ENCODE assay signal across 8 mouse cellular contexts in the genomic region with DNA sequence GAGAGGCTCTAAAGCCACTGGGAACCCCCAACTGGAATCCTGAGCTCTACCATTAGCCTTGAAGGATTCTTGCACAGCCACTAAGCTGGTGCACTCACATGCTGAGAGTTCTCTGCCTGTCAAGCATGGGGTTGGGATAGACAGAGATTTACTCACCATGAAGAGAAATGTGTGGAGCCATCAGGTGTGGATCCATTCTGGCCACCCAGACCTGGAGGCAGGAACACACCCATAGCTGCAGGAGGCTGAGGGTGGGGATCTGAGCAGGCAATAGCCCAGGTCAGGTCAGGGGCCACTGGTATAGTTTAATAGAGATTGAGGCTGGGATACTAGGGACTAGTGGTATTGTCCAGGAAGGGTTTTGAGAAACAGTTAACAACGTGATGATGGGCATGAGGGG. TPM values are rescaled to one million over a fixed set of nuclear protein-coding genes. Genes with fewer than 3 reads are reported as not detected.
DNase-seq lines count a peak whose midpoint lies in the region; ATAC-seq and TF ChIP-seq lines count a peak whose summit lies in the region.

No protein-coding gene starts in this region.

- no peak for TF ChIP-seq CTCF in cerebellum, adult 2 months (IDR thresholded peaks at IDR 0.05; ENCODE audit: borderline replicate concordance, insufficient read depth, low read depth, low read length)
- no peak for TF ChIP-seq CTCF in E14TG2a.4 (conservative IDR thresholded peaks at IDR 0.05; ENCODE audit: low read length)
- no peak for TF ChIP-seq CTCF in forebrain, postnatal 0 days (IDR thresholded peaks at IDR 0.05; ENCODE audit: low read depth)
- no peak for TF ChIP-seq CTCF in midbrain, postnatal 0 days (IDR thresholded peaks at IDR 0.05)

- peak overlapping the region; percentile 81 for H3K4me2 ChIP-seq in forebrain, postnatal 0 days (ENCODE audit: low read depth)
- peak overlapping the region; percentile 83 for H3K4me2 ChIP-seq in limb, embryonic 11.5 days (ENCODE audit: low read depth, severe bottlenecking)
- H3K4me2 ChIP-seq in midbrain, postnatal 0 days (ENCODE audit: low read depth, low read length, poor library complexity, severe bottlenecking), result peak overlapping the region; percentile 92

- H3K9me3 ChIP-seq in E14TG2a.4 (ENCODE audit: low read length), result no peaks in the 10 kb centered on the region
- no peaks in the 10 kb centered on the region for H3K9me3 ChIP-seq in forebrain, postnatal 0 days (ENCODE audit: low read length)
- no peaks in the 10 kb centered on the region for H3K9me3 ChIP-seq in limb, embryonic 11.5 days (ENCODE audit: control insufficient read depth, low read length)
- H3K9me3 ChIP-seq in midbrain, postnatal 0 days (ENCODE audit: low read length), result no peaks in the 10 kb centered on the region

- 0% methylated on average over 1 of the region's 1 CpGs for WGBS in cerebellum, adult 2 months
- WGBS in forebrain, postnatal 0 days, result 4% methylated on average over 1 of the region's 1 CpGs
- 4% methylated on average over 1 of the region's 1 CpGs for WGBS in limb, embryonic 11.5 days
- WGBS in midbrain, postnatal 0 days, result 0% methylated on average over 1 of the region's 1 CpGs

- peak overlapping the region; percentile 69 for H3K27ac ChIP-seq in cerebellum, adult 2 months (ENCODE audit: insufficient read depth, low read length)
- peak overlapping the region; percentile 89 for H3K27ac ChIP-seq in forebrain, postnatal 0 days (ENCODE audit: low read depth, low read length)
- no peak overlapping the region; the same call in 1 of the 2 replicates for H3K27ac ChIP-seq in limb, embryonic 11.5 days (replicated peaks; ENCODE audit: low read depth, low read length)
- H3K27ac ChIP-seq in midbrain, postnatal 0 days (ENCODE audit: low read depth, low read length), result peak overlapping the region; percentile 95

- ATAC-seq in forebrain, postnatal 0 days, result no peak
- no peak; the same call in 1 of the 2 replicates for ATAC-seq in limb, embryonic 11.5 days (ENCODE audit: insufficient number of reproducible peaks, low FRiP score, low TSS enrichment, low read depth)
- ATAC-seq in midbrain, postnatal 0 days (ENCODE audit: low FRiP score), result no peak

- DNase-seq in cerebellum, adult 2 months, result no peak
- no peak for DNase-seq in cerebellum, adult 9-11 months
- DNase-seq in forebrain, postnatal 0 days, result no peak
- DNase-seq in limb, embryonic 11.5 days (ENCODE audit: low spot score), result no peak
- DNase-seq in midbrain, postnatal 0 days (ENCODE audit: low spot score), result no peak
- no peak for DNase-seq in urinary bladder, adult 18-20 months (ENCODE audit: low spot score in 2 of 2)
- DNase-seq in layer of hippocampus, adult 11-12 months (ENCODE audit: low spot score), result no peak

- H3K36me3 ChIP-seq in E14TG2a.4 (ENCODE audit: insufficient read depth, low read length), result peaks cover 55% of the 10 kb centered on the region
- peaks cover 21% of the 10 kb centered on the region for H3K36me3 ChIP-seq in forebrain, postnatal 0 days (ENCODE audit: insufficient read depth)
- H3K36me3 ChIP-seq in limb, embryonic 11.5 days (ENCODE audit: control insufficient read depth, insufficient read depth, low read length), result no peaks in the 10 kb centered on the region; the same call in 1 of the 2 replicates
- H3K36me3 ChIP-seq in midbrain, postnatal 0 days (ENCODE audit: insufficient read depth, low read length), result peaks cover 22% of the 10 kb centered on the region

- H3K4me1 ChIP-seq in cerebellum, adult 2 months (ENCODE audit: control insufficient read depth, insufficient read depth, low read length), result peaks cover 5% of the 10 kb centered on the region; the same call in 1 of the 2 replicates
- peaks cover 60% of the 10 kb centered on the region for H3K4me1 ChIP-seq in E14TG2a.4 (replicated peaks; ENCODE audit: low read depth, low read length)
- peaks cover 29% of the 10 kb centered on the region for H3K4me1 ChIP-seq in forebrain, postnatal 0 days (ENCODE audit: insufficient read depth)
- no peaks in the 10 kb centered on the region; the same call in 1 of the 2 replicates for H3K4me1 ChIP-seq in limb, embryonic 11.5 days (ENCODE audit: control insufficient read depth, insufficient read depth, low read length)
- peaks cover 14% of the 10 kb centered on the region for H3K4me1 ChIP-seq in midbrain, postnatal 0 days (ENCODE audit: insufficient read depth, low read length)

- no peaks in the 10 kb centered on the region for H3K27me3 ChIP-seq in cerebellum, adult 2 months (ENCODE audit: control insufficient read depth, insufficient read depth, low read length)
- no peaks in the 10 kb centered on the region for H3K27me3 ChIP-seq in E14TG2a.4 (ENCODE audit: insufficient read depth, low read length)
- H3K27me3 ChIP-seq in forebrain, postnatal 0 days (ENCODE audit: insufficient read depth, low read length), result no peaks in the 10 kb centered on the region
- no peaks in the 10 kb centered on the region for H3K27me3 ChIP-seq in limb, embryonic 11.5 days (ENCODE audit: control insufficient read depth, insufficient read depth, low read length)
- no peaks in the 10 kb centered on the region for H3K27me3 ChIP-seq in midbrain, postnatal 0 days (ENCODE audit: insufficient read depth, low read length)

- no peak for TF ChIP-seq POLR2A in cerebellum, adult 2 months (IDR thresholded peaks at IDR 0.05; ENCODE audit: borderline replicate concordance, insufficient read depth, low read length)

- H3K4me3 ChIP-seq in cerebellum, adult 2 months (replicated peaks; ENCODE audit: insufficient read depth, low read depth, low read length), result peak overlapping the region; percentile 86
- peak overlapping the region; percentile 92 for H3K4me3 ChIP-seq in E14TG2a.4 (replicated peaks; ENCODE audit: low read length)
- peak overlapping the region; percentile 89 for H3K4me3 ChIP-seq in forebrain, postnatal 0 days (ENCODE audit: low read depth, low read length)
- H3K4me3 ChIP-seq in limb, embryonic 11.5 days (ENCODE audit: low read depth, low read length), result peak overlapping the region; percentile 83
- H3K4me3 ChIP-seq in midbrain, postnatal 0 days (ENCODE audit: low read depth, low read length), result peak overlapping the region; percentile 95

- H3K9ac ChIP-seq in forebrain, postnatal 0 days, result peak overlapping the region; percentile 82
- peak overlapping the region; percentile 70 for H3K9ac ChIP-seq in limb, embryonic 11.5 days (ENCODE audit: low read length)
- peak overlapping the region; percentile 78 for H3K9ac ChIP-seq in midbrain, postnatal 0 days (replicated peaks; ENCODE audit: low read length, poor library complexity, severe bottlenecking)

RNA-seq across cellular contexts. Expression of gene Rhoa, which starts 0.8 kb away (rescaled TPM):
- 198 and 201 TPM in 2 replicates for polyA plus RNA-seq in cerebellum, adult 2 months (2012; rRNA removed)
- 119 and 126 TPM in 2 replicates for total RNA-seq in forebrain, postnatal 0 days (2014; rRNA removed)
- 238 and 271 TPM in 2 replicates for polyA plus RNA-seq in forebrain, postnatal 0 days (2015; fragmentation: Nextera tagmentation; extraction: Ambion mirVana)
- polyA plus RNA-seq in limb, embryonic 11.5 days (2014; fragmentation: Nextera tagmentation; extraction: Ambion mirVana), result 249 and 319 TPM in 2 replicates
- total RNA-seq in midbrain, postnatal 0 days (2014; rRNA removed), result 120 and 124 TPM in 2 replicates
- polyA plus RNA-seq in midbrain, postnatal 0 days (2015; fragmentation: Nextera tagmentation; extraction: Ambion mirVana), result 242 and 252 TPM in 2 replicates

RNA-seq across cellular contexts. Expression of gene Tcta, which starts 0.8 kb away (rescaled TPM):
- polyA plus RNA-seq in cerebellum, adult 2 months (2012; rRNA removed), result 55.2 and 58.9 TPM in 2 replicates
- 47.7 and 50.0 TPM in 2 replicates for total RNA-seq in forebrain, postnatal 0 days (2014; rRNA removed)
- polyA plus RNA-seq in forebrain, postnatal 0 days (2015; fragmentation: Nextera tagmentation; extraction: Ambion mirVana), result 59.2 and 66.2 TPM in 2 replicates
- polyA plus RNA-seq in limb, embryonic 11.5 days (2014; fragmentation: Nextera tagmentation; extraction: Ambion mirVana), result 14.8 and 15.8 TPM in 2 replicates
- total RNA-seq in midbrain, postnatal 0 days (2014; rRNA removed), result 59.8 and 61.2 TPM in 2 replicates
- polyA plus RNA-seq in midbrain, postnatal 0 days (2015; fragmentation: Nextera tagmentation; extraction: Ambion mirVana), result 76.3 and 79.8 TPM in 2 replicates

RNA-seq across cellular contexts. Expression of gene Amt, which starts 8.5 kb away (rescaled TPM):
- polyA plus RNA-seq in cerebellum, adult 2 months (2012; rRNA removed), result 63.2 and 64.2 TPM in 2 replicates
- 25.9 and 32.6 TPM in 2 replicates for total RNA-seq in forebrain, postnatal 0 days (2014; rRNA removed)
- 14.6 and 20.1 TPM in 2 replicates for polyA plus RNA-seq in forebrain, postnatal 0 days (2015; fragmentation: Nextera tagmentation; extraction: Ambion mirVana)
- polyA plus RNA-seq in limb, embryonic 11.5 days (2014; fragmentation: Nextera tagmentation; extraction: Ambion mirVana), result 15.9 and 20.5 TPM in 2 replicates
- 27.7 and 30.2 TPM in 2 replicates for total RNA-seq in midbrain, postnatal 0 days (2014; rRNA removed)
- 28.1 and 30.9 TPM in 2 replicates for polyA plus RNA-seq in midbrain, postnatal 0 days (2015; fragmentation: Nextera tagmentation; extraction: Ambion mirVana)

RNA-seq across cellular contexts. Expression of gene Nicn1, which starts 14.9 kb away (rescaled TPM):
- 94.1 and 97.5 TPM in 2 replicates for polyA plus RNA-seq in cerebellum, adult 2 months (2012; rRNA removed)
- total RNA-seq in forebrain, postnatal 0 days (2014; rRNA removed), result 66.6 and 67.7 TPM in 2 replicates
- 115 and 134 TPM in 2 replicates for polyA plus RNA-seq in forebrain, postnatal 0 days (2015; fragmentation: Nextera tagmentation; extraction: Ambion mirVana)
- 36.7 and 49.1 TPM in 2 replicates for polyA plus RNA-seq in limb, embryonic 11.5 days (2014; fragmentation: Nextera tagmentation; extraction: Ambion mirVana)
- 80.7 and 107 TPM in 2 replicates for total RNA-seq in midbrain, postnatal 0 days (2014; rRNA removed)
- polyA plus RNA-seq in midbrain, postnatal 0 days (2015; fragmentation: Nextera tagmentation; extraction: Ambion mirVana), result 122 and 142 TPM in 2 replicates

RNA-seq across cellular contexts. Expression of gene Gpx1, which starts 33.5 kb away (rescaled TPM):
- 247 and 249 TPM in 2 replicates for polyA plus RNA-seq in cerebellum, adult 2 months (2012; rRNA removed)
- 184 and 264 TPM in 2 replicates for total RNA-seq in forebrain, postnatal 0 days (2014; rRNA removed)
- polyA plus RNA-seq in forebrain, postnatal 0 days (2015; fragmentation: Nextera tagmentation; extraction: Ambion mirVana), result 446 and 498 TPM in 2 replicates
- 798 and 887 TPM in 2 replicates for polyA plus RNA-seq in limb, embryonic 11.5 days (2014; fragmentation: Nextera tagmentation; extraction: Ambion mirVana)
- 225 and 226 TPM in 2 replicates for total RNA-seq in midbrain, postnatal 0 days (2014; rRNA removed)
- polyA plus RNA-seq in midbrain, postnatal 0 days (2015; fragmentation: Nextera tagmentation; extraction: Ambion mirVana), result 430 and 447 TPM in 2 replicates
